Mouse (Mus musculus) 3T3-L1 (cell line): Measurements from ENCODE around the gene Gmppa.

Experiments used
- DNase-seq: peaks from one replicate; pipeline ENCODE4 v3.0.0-alpha.2; 2015; ENCODE audit warnings: low read depth, low spot score

Gene Gmppa

DNA sequence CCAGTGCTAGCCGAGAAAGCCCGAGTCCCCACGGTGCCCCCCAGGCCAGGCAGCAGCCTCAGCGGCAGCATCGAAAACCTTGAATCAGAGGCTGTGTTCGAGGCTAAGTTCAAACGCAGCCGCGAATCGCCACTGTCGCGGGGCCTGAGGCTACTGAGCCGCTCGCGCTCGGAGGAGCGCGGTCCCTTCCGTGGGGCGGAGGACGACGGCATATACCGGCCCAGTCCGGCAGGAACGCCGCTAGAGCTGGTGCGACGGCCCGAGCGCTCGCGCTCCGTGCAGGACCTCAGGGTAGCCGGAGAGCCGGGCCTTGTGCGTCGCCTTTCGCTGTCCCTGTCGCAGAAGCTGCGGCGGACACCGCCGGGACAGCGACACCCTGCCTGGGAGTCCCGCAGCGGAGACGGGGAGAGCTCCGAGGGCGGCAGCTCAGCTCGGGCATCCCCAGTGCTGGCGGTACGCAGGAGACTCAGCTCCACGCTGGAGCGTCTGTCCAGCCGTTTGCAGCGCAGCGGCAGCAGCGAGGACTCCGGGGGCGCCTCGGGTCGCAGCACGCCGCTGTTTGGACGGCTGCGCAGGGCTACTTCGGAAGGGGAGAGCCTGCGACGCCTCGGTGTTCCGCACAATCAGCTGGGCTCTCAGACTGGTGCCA, 12.8 kb upstream of the Gmppa start:
- no peak for DNase-seq

DNA sequence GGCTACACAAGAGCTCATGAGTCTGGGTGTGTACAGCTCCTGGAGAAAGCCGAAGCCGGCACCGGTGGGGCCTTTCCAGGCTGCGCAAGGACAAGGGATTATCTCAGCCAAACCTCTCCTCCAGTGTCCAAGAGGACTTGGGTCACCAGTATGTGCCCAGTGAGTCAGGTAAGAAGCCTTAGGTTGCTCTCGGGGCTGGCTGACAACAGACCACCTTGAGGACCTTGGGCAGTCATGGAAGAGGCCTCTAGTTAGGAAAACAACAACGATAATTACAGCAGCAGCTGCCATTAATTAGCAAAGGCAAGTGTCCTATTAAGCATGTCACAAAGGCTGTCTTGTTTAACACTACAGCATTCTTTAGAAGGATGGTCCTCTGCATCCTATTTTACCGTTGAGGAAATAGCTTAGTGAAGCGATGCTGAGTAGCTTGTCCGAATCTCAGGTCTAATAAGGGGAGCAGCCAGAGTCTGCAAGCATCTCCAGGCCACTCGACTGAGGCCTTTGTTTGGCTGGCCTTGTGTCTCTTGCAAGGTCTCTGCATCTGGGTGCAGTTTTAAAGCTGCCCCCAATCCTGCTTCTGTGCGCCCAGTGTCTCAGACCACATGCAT, 11.8 kb upstream of the Gmppa start:
- no peak for DNase-seq

DNA sequence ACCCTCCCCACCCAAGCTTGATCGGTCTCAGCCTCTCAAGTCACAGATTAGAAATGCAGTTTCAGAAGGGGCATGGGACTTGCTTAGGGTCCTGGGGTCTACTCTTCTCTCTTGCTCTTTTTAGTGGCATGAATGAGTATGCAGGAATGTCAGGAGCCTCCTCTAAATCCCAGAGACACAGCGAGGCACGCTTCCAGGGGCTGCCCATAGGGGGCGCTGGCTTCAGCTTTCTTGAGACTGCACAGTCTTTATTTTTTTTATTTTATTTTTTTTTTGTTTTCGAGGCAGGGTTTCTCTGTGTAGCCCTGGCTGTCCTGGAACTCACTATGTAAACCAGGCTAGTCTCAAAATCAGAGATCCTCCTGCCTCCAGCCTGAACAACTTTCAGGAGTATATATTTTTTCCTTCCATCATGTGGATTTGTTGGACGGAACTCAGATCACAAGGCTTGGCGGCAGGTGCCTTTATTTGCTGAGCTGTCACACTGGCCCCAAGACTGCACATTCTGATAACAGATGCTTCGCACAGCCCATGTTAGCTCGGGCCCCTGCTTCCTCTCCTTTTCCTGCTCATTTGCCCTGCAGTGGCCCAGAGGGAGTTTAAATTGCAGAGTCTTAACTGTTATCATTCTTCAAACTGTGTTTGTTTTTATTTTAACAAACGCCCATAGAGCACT, 9.8 kb upstream of the Gmppa start:
- peak; percentile 85 for DNase-seq

DNA sequence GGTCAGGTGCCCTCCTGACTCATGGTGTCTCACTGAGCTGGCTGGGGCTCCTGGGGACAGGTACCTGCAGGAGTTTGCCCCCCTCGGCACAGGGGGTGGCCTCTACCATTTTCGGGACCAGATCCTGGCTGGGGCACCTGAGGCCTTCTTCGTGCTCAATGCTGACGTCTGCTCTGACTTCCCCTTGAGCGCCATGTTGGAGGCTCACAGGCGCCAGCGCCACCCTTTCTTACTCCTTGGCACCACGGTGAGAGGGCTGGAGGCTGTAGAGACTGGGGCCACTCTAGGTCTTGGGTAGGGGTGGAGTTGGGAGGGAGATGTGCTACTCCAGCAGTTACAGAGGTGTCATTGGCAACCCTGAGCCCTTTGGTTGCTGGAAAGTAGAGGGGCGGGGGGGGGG, 3.1 kb downstream of the Gmppa start:
- DNase-seq = no peak

- DNase-seq = no peak
These were observed 4.9 kb downstream of the Gmppa start for GRCm38 (mm10) chr1:75440661-75441060.

- no peak for DNase-seq
These were observed 5.8 kb downstream of the Gmppa start for GRCm38 (mm10) chr1:75441471-75441996.

DNA sequence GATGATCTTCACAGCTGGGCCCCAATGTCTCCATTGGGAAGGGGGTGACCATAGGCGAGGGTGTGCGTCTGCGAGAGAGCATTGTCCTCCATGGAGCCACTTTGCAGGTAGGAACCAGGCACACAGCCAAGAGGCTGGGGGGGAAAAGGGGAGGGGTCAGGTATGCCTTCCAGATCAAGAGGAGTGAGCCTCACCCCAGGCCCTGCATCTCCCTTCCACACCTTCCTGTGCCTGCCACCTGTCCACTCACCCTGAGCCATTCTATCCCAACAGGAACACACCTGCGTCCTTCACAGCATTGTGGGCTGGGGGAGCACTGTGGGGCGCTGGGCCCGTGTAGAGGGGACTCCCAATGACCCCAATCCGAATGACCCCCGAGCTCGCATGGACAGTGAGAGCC, 6.4 kb downstream of the Gmppa start:
- no peak for DNase-seq

GRCm38 (mm10) chr1:75442811-75443210, 7.1 kb downstream of the Gmppa start:
- DNase-seq = no peak

DNA sequence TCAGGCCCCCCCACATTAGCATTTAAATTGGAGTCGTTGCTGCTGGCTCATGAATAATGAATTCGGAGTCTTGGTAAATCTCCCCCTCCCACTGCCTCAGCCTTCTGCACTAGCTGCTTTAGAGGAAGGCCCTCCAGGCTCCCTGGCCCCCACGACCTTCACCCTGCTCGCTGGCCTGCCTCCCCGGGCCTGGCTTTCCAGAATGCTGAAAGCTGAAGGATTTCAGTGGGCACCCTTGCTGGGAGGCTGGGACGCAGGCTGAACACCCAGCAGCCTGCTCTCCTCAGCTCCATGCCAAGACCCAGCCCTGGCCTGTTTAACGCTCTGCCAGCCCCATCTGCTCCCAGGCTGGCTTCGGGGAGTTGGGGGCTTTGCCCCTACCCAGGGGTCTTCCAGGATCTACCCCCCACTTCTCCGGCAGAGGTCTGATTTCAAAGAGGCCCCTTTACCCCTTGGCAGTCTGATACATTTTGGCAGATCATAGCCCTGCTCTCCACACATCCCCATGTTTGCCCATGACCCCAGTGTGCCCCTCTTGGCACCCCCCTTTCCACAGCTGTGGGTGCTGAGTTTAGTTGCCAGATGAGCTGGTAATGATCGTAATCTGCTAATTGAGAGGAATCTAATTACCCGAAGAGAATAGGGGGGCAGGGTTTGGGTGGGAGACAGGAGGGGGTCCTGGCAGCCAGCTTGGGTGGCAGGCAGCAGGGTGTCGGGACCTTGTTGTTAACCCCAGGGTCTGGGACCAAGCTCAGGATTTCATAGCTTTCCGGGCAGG, 7.7 kb downstream of the Gmppa start:
- no peak for DNase-seq

DNA sequence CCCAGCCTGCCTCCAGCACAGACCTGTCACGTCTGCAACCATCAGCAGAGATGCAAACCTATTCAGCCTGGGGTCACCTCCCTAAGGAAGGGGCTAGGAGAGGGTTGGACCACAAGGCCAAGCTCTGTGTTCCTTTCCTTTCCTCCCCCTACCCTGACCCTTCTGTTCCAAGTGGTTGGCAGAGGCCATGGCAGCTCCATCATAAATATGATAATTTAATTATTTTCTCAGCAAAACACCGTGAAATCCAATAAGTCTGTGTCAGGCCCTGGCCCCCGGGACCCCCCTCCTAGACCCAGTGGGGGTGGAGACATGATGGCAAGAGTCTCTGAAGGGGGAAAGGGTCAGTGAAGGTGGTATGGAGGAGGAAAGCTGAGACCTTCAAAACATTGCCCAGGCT, 8.5 kb downstream of the Gmppa start:
- no peak for DNase-seq

GRCm38 (mm10) chr1:75445141-75445701, 9.5 kb downstream of the Gmppa start:
- DNase-seq = no peak

DNA sequence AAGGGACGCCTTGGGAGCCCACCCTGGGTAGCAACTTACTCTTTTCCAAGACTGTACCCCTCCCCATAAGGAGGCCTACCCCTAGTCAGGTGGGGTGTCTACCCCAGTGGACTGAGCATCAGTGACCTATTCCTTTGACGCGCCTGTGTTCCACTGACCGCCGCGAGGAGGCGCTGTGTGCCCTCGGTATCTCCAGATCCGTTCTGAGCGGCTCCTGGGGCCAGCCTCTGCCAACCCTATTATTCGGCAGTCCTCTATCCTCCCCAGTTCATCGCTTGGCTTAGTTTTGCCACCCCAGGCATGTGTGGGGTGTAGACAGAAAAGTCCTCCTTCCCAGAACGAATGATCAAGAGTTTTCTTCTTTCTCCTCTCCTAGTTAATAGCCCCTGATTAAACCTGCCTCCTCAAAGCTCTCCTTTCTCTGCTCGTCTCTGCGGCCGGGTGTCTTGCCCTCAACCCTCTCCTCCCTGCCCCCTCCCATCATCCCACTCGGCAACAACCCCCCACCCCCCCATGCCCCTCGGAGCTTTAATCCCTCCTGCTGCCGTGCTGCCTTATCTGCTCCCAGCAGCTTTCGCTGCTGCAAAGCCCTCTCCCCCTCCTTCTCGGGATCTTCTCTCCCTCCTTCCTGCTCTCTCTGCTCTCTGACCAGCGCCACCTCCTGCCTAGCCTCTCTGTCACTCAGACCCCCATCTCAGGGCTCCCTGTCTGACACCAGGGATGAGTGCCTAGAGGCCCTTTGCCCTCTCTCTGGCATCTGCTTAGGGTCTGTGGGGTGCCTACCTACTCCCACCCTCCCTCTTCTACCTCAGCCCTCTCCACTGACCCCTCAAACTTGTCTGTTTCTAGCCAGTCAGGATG, 10.3 kb downstream of the Gmppa start:
- peak; percentile 81 for DNase-seq

DNA sequence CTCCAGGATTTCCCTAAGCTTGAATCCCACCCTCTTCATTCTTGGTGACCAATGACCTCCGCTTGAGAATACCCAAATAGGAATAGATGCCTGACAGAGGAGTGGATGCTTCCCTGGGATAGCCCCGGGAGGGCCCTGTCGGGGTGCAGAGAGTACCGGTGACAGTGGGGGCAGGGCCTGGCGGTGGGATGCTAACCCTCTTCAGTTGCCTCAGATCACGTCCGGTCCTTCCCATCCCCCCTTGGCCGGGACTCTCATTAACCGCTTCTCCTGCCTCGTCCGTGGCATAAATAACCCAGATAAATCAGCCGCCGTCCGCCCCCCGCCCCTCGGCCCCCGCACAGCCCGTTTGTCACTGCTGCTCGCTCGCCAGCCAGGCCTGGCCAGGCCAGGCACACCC, 10.9 kb downstream of the Gmppa start:
- DNase-seq = no peak

GRCm38 (mm10) chr1:75447265-75448051, 11.7 kb downstream of the Gmppa start:
- DNase-seq = no peak

- no peak for DNase-seq
These were observed 12.3 kb downstream of the Gmppa start for GRCm38 (mm10) chr1:75448052-75448431.

- no peak for DNase-seq
These were observed 13.2 kb downstream of the Gmppa start for GRCm38 (mm10) chr1:75448937-75449336.

- DNase-seq = no peak
These were observed 13.8 kb downstream of the Gmppa start for GRCm38 (mm10) chr1:75449377-75450135.

DNA sequence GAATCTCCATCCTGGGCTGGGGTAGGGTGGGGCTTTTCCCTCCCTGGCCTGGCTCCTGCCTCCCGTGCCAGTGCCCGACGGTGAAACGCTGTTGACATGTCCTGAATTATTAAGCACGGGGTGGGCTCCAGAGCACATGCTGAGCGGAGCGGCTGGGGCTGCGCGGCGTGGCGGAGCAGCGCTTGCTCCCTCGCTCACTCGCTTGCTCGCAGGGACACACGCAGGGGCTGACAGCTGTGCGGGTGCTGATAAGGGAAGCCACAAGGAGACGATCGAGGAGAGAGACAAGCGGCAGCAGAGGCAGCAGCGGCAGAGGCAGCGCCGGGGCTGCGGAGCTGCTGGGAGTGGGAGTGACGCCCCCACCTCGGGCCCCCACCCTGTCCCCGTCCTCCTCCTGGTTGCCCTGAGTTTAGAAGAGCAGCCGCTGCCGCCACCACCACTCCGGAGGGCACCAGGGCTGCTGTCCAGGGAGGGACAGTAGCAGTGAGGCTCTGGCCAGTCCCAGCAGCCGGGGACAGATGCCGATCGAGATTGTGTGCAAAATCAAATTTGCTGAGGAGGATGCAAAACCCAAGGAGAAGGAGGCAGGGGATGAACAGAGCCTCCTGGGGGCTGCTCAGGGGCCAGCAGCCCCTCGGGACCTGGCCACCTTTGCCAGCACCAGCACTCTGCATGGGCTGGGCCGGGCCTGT, 14.7 kb downstream of the Gmppa start, which contains the start of gene Asic4:
Asic4 (plus strand) TSS at position 123 of the 692 bp plus-strand sequence.
- no peak for DNase-seq

DNA sequence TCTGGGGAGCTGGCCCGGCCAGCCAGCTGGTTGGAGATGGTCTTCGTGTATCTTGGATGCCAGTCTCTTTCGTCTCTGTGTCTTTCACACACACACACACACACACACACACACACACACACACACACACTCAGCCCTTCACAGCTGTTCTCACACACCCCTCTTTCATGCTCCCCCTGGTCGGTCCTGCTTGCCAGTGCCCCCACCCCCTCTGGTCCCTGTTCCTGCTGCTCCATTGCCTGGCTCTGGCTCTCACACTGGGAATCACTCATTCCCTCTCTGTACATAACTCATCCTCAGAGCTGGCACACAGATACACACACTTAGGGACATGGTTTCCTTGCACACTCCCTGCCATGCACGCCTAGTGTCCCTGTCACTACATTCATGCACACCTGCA, 16.2 kb downstream of the Gmppa start:
- DNase-seq = no peak
